Mouse (Mus musculus) E14TG2a.4 (cell line): ENCODE measurements at regions not wholly inside any gene's neighbourhood (a gene's known extent, or its start where the extent isn't known, plus 50 kb on each side); places are given as distances from the start of the nearest gene placed in this dataset.

ENCODE experiments used
- CTCF ChIP-seq: conservative IDR thresholded peaks from 2 replicates; pipeline ENCODE4 v1.5.1; 2014; ENCODE audit warnings: low read length
- NANOG ChIP-seq: IDR thresholded peaks from 2 replicates; pipeline ENCODE4 v1.6.1; 2014; ENCODE audit warnings: borderline replicate concordance, low read length, mixed read lengths

DNA sequence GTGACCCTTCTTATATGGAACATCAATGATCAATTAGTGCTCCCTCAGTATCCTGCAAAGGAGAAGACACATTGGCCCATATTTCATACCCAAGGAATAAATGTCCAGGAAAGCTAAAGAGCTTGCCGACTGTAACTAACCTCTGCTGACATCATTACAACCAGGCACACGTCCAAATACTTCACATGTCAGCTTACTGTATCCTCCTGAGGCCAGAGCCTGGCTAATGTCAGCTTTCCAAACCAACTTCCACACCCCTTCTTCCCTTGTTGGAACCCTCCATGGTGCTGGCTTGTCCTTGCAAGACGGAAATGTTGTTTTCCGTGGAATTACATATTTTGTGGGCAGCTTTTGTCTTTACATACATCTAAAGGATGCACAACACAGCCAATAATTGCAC lies 267.0 kb upstream of the Clnk start:
- TF ChIP-seq CTCF = no peak
- no peak for TF ChIP-seq NANOG
